Mouse (Mus musculus): ENCODE results near the gene Gabra3. TPM values are rescaled to one million over a fixed set of nuclear protein-coding genes. Genes with fewer than 3 reads are reported as not detected.

Gabra3 gene
- total RNA-seq (2021), result under 1 TPM; 0.19 to 0.35 TPM

- intact Hi-C loops (cut with DNase I), result loop anchor here (10.0 kb wide), 1 partner anchor 68 kb away; no protein-coding TSS in a partner anchor
- no peak for DNase-seq
Observed at GRCm38 (mm10) chrX:72656230-72656898, at the start of gene Gabra3. Gene Gabra3, minus strand, starts transcription at chrX:72656848.

GRCm38 (mm10) chrX:72655789-72656188 is 859 bp downstream of the Gabra3 start:
- no peak for DNase-seq
- intact Hi-C loops (cut with DNase I), result loop anchor here (10.0 kb wide), 1 partner anchor 69 kb away; no protein-coding TSS in a partner anchor

- DNase-seq, result no peak
- intact Hi-C loops (cut with DNase I), result loop anchor here (10.0 kb wide), 1 partner anchor 69 kb away; no protein-coding TSS in a partner anchor
Observed at GRCm38 (mm10) chrX:72655381-72655780, 1.3 kb downstream of the Gabra3 start.

- intact Hi-C loops (cut with DNase I), result loop anchor here (10.0 kb wide), 1 partner anchor 74 kb away; no protein-coding TSS in a partner anchor
- no peak for DNase-seq
Observed at GRCm38 (mm10) chrX:72650688-72651087, 6.0 kb downstream of the Gabra3 start.

- intact Hi-C loops (cut with DNase I), result loop anchor here (10.0 kb wide), 1 partner anchor 630 kb away; no protein-coding TSS in a partner anchor
- DNase-seq, result no peak
Observed at GRCm38 (mm10) chrX:72644691-72645090, 12.0 kb downstream of the Gabra3 start.

- intact Hi-C loops (cut with DNase I), result no loop called here
- no peak for DNase-seq
Observed at GRCm38 (mm10) chrX:72497284-72497683, 159.4 kb downstream of the Gabra3 start.

- DNase-seq, result no peak
Observed at GRCm38 (mm10) chrX:72489806-72490205, 166.8 kb downstream of the Gabra3 start.

GRCm38 (mm10) chrX:72386758-72387157 is 269.9 kb downstream of the Gabra3 start, which contains the start of gene Magea10:
Gene Magea10, minus strand, starts transcription at chrX:72386858.
- DNase-seq, result no peak
- intact Hi-C loops (cut with DNase I), result no loop called here

More at GRCm38 (mm10) chrX:72489806-72490205, 166.8 kb downstream of the Gabra3 start:
- intact Hi-C loops (cut with DNase I), result no loop called here

Small RNA genes lying within 50 kb of the gene (microRNA-seq; reads per million reads assigned to microRNA genes)
- gene Mir105 (ENCODE audit: borderline number of aligned reads in 2 of 2) (0 reads per million in 2 experiments), gene Mir767 (ENCODE audit: borderline number of aligned reads in 2 of 2) (0 reads per million in 2 experiments)

Other genes starting within 250 kb of the Gabra3 start
- gene Gabrq, start 168.3 kb upstream of the Gabra3 start, total RNA-seq (2021), result under 1 TPM in 1 of 2 experiments, not detected in 1; 0.08 TPM

All from heart, postnatal 36 days (tissue).